1 mouse cellular context compared by ENCODE assay signal in the genomic region with DNA sequence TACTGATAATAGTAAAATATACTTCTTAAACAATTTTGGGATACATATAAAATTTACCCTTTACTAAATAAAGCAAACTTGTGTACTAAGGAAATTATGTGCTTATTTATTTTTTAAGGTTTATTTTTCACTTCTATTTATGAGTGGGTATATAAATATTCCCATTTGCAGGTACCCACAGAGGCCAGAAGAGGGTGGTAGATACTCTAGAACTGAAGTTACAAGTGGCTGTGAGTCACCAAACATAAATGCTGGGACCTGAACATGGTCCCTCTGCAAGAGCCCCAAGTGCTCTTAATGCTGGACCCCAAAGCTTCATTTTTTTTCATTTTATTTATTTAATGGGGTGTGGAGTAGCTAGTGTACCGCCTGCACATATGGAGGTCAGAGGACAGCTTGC.
TF ChIP-seq lines count a peak whose summit lies in the region.

No protein-coding gene starts in this region.

TF ChIP-seq in MEL, 35 proteins besides CTCF, POLR2A, EP300 and RAD21:
- TF ChIP-seq USF1 (IDR thresholded peaks at IDR 0.05; ENCODE audit: low read depth, low read length) (no peak), SMC3 (IDR thresholded peaks at IDR 0.05; ENCODE audit: low read depth, low read length) (peak; percentile 59), ZC3H11A (IDR thresholded peaks at IDR 0.05; ENCODE audit: low read depth, low read length) (peak; percentile 52)
